Mouse (Mus musculus) kidney, postnatal 25 days (tissue): ENCODE results near the gene Zfp777.

Source experiments
- DNase-seq, 2 experiments: peaks; one replicate each; pipeline ENCODE4 v3.0.0; 2021; ENCODE audit warnings: mixed read lengths in 2 of 2

Zfp777 gene

GRCm38 (mm10) chr6:48048426-48049272 lies at the start of gene Zfp777:
Gene Zfp777, minus strand, starts transcription at chr6:48048911.
- peak; percentile 84 to 94 for DNase-seq

GRCm38 (mm10) chr6:48086957-48087715 lies 38.4 kb upstream of the Zfp777 start:
- DNase-seq: no peak

- peak; percentile 93 to 94 for DNase-seq
These were observed 37.8 kb upstream of the Zfp777 start, which contains the start of gene Zfp746 for GRCm38 (mm10) chr6:48086471-48086878. Gene Zfp746, minus strand, starts transcription at chr6:48086593.

- peak; percentile 70 to 87 for DNase-seq
These were observed 37.1 kb upstream of the Zfp777 start for GRCm38 (mm10) chr6:48085521-48086404.

- DNase-seq: no peak
These were observed 35.1 kb upstream of the Zfp777 start for GRCm38 (mm10) chr6:48083733-48084191.

GRCm38 (mm10) chr6:48081952-48082351 lies 33.2 kb upstream of the Zfp777 start:
- DNase-seq: no peak

- no peak for DNase-seq
These were observed 32.3 kb upstream of the Zfp777 start for GRCm38 (mm10) chr6:48081021-48081420.

- DNase-seq: no peak
These were observed 24.6 kb upstream of the Zfp777 start for GRCm38 (mm10) chr6:48073316-48073715.

- no peak for DNase-seq
These were observed 18.8 kb upstream of the Zfp777 start for GRCm38 (mm10) chr6:48067492-48067891.

- no peak for DNase-seq
These were observed 16.9 kb upstream of the Zfp777 start for GRCm38 (mm10) chr6:48065587-48066075.

GRCm38 (mm10) chr6:48064451-48064850 lies 15.7 kb upstream of the Zfp777 start:
- no peak for DNase-seq

- no peak for DNase-seq
These were observed 15.2 kb upstream of the Zfp777 start for GRCm38 (mm10) chr6:48063940-48064339.

GRCm38 (mm10) chr6:48060895-48061294 lies 12.2 kb upstream of the Zfp777 start:
- no peak for DNase-seq

- no peak for DNase-seq
These were observed 11.7 kb upstream of the Zfp777 start for GRCm38 (mm10) chr6:48060421-48060820.

- DNase-seq: no peak
These were observed 3.4 kb upstream of the Zfp777 start for GRCm38 (mm10) chr6:48052136-48052535.

- no peak for DNase-seq
These were observed 3.0 kb upstream of the Zfp777 start for GRCm38 (mm10) chr6:48051666-48052065.

- DNase-seq: no peak
These were observed 758 bp upstream of the Zfp777 start for GRCm38 (mm10) chr6:48049273-48050065.

GRCm38 (mm10) chr6:48047450-48048351 lies 1.0 kb downstream of the Zfp777 start:
- DNase-seq: peak; percentile 41 to 75

- DNase-seq: no peak
These were observed 1.6 kb downstream of the Zfp777 start for GRCm38 (mm10) chr6:48047114-48047449.

GRCm38 (mm10) chr6:48032661-48033060 lies 16.1 kb downstream of the Zfp777 start:
- no peak for DNase-seq
